Mouse (Mus musculus) adipocyte (in vitro differentiated cells): Measurements from ENCODE around the gene Tmco1.
A peak's percentile ranks its signal among the peaks of the same experiment; 100 is the strongest.

ENCODE experiments used
- DNase-seq: peaks from one replicate; pipeline ENCODE4 v3.0.0-alpha.2; 2016; ENCODE audit warnings: low spot score

Tmco1 gene

GRCm38 (mm10) chr1:167308261-167309054 is at the start of gene Tmco1:
Gene Tmco1, plus strand, starts transcription at chr1:167308378.
- peak; percentile 96 for DNase-seq

- DNase-seq, result no peak
Measured at GRCm38 (mm10) chr1:167259702-167260101, 48.5 kb upstream of the Tmco1 start.

GRCm38 (mm10) chr1:167261750-167262149 is 46.4 kb upstream of the Tmco1 start:
- no peak for DNase-seq

GRCm38 (mm10) chr1:167262489-167263041 is 45.6 kb upstream of the Tmco1 start:
- no peak for DNase-seq

DNA sequence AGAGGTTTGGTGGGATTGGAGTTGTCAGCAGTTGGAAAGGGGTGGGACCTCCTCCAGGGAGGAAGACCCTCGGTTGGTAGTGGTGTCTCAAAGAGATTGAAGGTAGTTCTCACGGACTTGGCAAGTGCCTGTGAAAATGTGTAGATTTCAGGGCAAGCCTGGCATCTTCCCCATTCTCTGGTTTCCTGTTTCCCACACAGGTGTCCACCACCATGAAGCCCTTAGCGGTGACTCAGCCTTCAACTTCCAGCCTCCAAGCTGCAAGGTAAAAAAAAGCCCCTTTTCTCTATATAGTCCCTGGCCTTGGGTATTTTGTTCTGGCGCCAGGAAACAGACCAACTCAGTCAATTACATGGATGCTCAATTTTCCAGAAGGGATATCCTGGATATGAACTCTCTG is 42.8 kb upstream of the Tmco1 start:
- DNase-seq, result no peak

- no peak for DNase-seq
Measured at GRCm38 (mm10) chr1:167266720-167267119, 41.5 kb upstream of the Tmco1 start.

- DNase-seq, result no peak
Measured at GRCm38 (mm10) chr1:167268360-167269063, 39.7 kb upstream of the Tmco1 start.

DNA sequence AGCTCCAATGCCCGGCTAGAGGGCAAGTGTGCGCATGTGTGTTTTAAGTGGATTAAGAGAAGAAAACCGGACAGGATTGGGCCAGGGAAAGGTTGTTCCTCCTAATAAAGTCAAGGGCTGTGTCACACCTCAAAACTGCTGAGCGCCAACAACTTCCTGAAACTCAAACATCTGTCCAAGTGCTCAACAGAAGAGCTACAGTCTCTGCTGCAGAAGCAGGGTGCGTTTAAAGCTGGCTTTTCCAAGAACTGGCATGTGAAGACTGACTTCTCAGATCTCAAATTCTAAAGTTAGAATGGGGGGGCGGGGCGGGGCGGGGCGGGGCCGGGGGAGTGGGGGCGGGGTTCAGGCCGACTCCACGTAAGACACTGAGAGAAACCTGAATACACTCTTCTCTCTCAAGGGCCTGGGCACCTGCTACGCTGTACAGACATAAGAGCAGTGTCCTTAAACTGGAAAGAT is 38.8 kb upstream of the Tmco1 start:
- DNase-seq, result no peak

DNA sequence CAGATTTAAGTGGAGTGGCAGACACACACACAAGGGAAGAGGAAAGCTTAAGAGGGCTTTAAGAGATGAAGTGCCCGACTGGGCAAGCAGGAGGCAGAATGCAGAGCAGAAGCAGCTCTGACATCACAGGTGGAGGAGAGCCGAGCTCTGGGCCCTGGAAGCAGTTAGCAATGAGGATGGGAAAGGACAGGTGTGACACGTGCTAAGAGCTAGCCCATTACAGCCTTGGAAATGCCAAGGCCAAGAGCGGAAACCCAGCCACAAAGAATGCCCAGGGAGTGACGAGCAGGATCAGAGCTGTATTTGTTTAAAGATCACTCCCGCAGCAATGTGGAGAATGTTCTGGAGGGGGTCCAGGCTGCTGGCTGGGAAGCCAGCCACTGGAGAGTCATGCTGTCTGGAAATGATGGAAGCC is 38.3 kb upstream of the Tmco1 start:
- peak; percentile 90 for DNase-seq

GRCm38 (mm10) chr1:167270342-167271111 is 37.7 kb upstream of the Tmco1 start:
- DNase-seq, result no peak

DNA sequence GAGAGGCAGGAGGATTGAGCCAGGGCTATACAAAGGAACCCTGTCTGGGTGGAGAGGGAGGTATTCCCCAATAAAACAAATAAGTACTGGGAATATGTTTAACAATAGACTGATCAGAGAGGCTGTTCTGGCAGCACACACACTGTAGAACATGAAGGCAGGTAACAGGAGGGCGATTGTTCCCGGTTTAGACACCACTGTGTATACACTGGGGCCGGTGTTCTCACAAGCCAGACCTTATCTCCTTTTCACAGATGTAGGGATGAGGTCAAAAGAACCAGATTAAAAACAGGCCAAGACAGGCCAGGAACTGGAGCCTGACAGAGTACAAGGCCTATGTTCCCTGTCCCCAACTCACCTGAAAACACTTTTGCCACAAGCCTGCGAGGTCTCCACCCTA is 36.9 kb upstream of the Tmco1 start:
- DNase-seq, result no peak

DNA sequence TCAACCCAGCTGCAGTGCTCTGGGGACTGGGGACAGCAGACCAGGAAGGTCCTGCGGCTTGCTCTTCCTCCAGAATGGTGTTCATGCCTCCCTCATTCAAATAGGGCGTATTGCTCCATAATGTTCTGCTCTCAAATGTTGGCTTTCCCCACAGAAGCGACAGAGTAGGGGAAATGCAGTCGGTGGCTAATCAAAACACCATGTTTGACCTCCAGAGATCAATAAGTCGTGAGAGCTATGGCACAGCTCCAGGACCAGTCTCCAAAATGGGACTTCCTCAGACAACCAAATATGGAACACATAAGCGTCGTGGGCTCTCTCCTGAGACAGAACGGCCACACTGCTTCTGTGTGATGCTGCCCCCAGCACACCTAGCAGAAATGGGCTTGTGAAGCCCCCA is 36.3 kb upstream of the Tmco1 start:
- DNase-seq, result no peak

GRCm38 (mm10) chr1:167273380-167274163 is 34.6 kb upstream of the Tmco1 start:
- DNase-seq, result no peak

GRCm38 (mm10) chr1:167274646-167275390 is 33.4 kb upstream of the Tmco1 start:
- no peak for DNase-seq

DNA sequence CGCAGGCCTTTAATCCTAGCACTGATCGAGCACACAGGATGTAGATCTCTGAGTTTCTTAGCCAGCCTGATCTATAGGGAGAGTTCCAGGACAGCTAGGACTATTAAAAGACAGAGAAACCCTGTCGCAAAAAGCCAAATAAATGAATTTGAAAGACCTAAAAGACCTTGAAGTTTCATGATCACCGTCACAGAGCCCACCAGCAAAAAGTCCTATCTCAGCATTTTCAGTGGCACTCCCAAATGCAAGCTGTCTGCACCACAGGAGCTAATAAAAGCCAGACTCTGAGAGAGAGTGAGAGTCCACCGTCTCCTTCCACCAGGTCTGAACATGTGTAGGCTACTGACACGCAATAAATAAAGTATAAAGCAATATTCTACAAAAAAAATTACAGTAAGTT is 29.8 kb upstream of the Tmco1 start:
- DNase-seq, result no peak

GRCm38 (mm10) chr1:167279160-167279715 is 28.9 kb upstream of the Tmco1 start:
- DNase-seq, result no peak

- DNase-seq, result no peak
Measured at GRCm38 (mm10) chr1:167280061-167280460, 28.1 kb upstream of the Tmco1 start.

- no peak for DNase-seq
Measured at GRCm38 (mm10) chr1:167282112-167282511, 26.1 kb upstream of the Tmco1 start.

DNA sequence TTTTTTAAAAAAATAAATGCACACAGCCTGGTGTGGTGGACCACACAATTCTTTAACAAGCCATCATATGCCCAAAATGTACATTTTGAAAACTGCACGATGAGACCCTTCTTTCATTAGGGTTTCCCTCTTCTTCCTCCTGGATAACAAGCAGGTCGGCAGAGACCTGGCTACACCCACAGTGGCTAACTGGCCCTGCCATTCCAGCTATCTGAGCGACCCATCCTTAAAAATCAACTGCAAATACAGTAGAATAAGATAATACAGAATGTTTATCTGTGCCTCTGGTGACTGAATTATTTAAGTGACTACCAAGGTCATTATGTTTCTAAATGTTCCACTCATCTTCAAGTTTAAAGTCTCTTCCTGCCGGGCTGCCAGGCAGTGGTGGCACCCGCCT is 25.4 kb upstream of the Tmco1 start:
- DNase-seq, result no peak
